Mouse (Mus musculus) ovary, adult 2 months (tissue): ENCODE data around the gene Ppp1r32. TPM values are rescaled to one million over a fixed set of nuclear protein-coding genes. Genes with fewer than 3 reads are reported as not detected.

Source experiments
- polyA plus RNA-seq: library from polyadenylated mRNA; depleted of rRNA; stranded (reverse); fragments of >200 nt; gene quantifications from 2 replicates; pipeline ENCODE4 v1.2.3, GENCODE M21; 2012; rRNA removed

Ppp1r32 gene
- polyA plus RNA-seq: 16.4 and 18.1 TPM in 2 replicates

GRCm38 (mm10) chr19:10482703-10483102, at the start of gene Ppp1r32:
Gene Ppp1r32 (minus strand): TSS chr19:10482928.

GRCm38 (mm10) chr19:10525910-10526309, 43.2 kb upstream of the Ppp1r32 start, which contains the start of gene Sdhaf2:
Gene Sdhaf2 (minus strand): TSS chr19:10526142.

GRCm38 (mm10) chr19:10525106-10525901, 42.6 kb upstream of the Ppp1r32 start, which contains the start of gene Cpsf7:
Gene Cpsf7 (plus strand): TSS chr19:10525266.

GRCm38 (mm10) chr19:10456752-10457483, 25.8 kb downstream of the Ppp1r32 start, which contains the start of gene Lrrc10b:
Gene Lrrc10b (minus strand): TSS chr19:10457473.

Other genes starting within 250 kb of the Ppp1r32 start
- gene Myrf, start 242.2 kb downstream of the Ppp1r32 start, polyA plus RNA-seq: 31.1 and 31.6 TPM in 2 replicates
- 15.0 and 16.1 TPM in 2 replicates for gene Dagla, start 178.1 kb downstream of the Ppp1r32 start, polyA plus RNA-seq
- gene Syt7, start 93.8 kb downstream of the Ppp1r32 start, polyA plus RNA-seq: 42.2 and 53.2 TPM in 2 replicates
- 46.3 and 61.4 TPM in 2 replicates for gene Lrrc10b, start 25.5 kb downstream of the Ppp1r32 start, polyA plus RNA-seq
- gene Cpsf7, start 42.3 kb upstream of the Ppp1r32 start, polyA plus RNA-seq: 31.6 and 52.4 TPM in 2 replicates
- gene Sdhaf2, start 43.2 kb upstream of the Ppp1r32 start, polyA plus RNA-seq: 19.1 and 24.4 TPM in 2 replicates
- 18.1 and 23.6 TPM in 2 replicates for gene Tmem216, start 73.3 kb upstream of the Ppp1r32 start, polyA plus RNA-seq
- gene Cyb561a3, start 94.2 kb upstream of the Ppp1r32 start, polyA plus RNA-seq: 41.1 and 42.6 TPM in 2 replicates
- gene Tmem138, start 94.4 kb upstream of the Ppp1r32 start, polyA plus RNA-seq: 15.5 and 19.1 TPM in 2 replicates
- 140 and 182 TPM in 2 replicates for gene Ddb1, start 122.4 kb upstream of the Ppp1r32 start, polyA plus RNA-seq
- gene Tkfc, start 122.7 kb upstream of the Ppp1r32 start, polyA plus RNA-seq: 17.7 and 18.7 TPM in 2 replicates
- gene Vwce, start 151.3 kb upstream of the Ppp1r32 start, polyA plus RNA-seq: 0.47 and 1.0 TPM in 2 replicates
- gene Pga5, start 195.1 kb upstream of the Ppp1r32 start, polyA plus RNA-seq: 1.4 and 2.0 TPM in 2 replicates
- 31.6 and 39.4 TPM in 2 replicates for gene Vps37c, start 205.8 kb upstream of the Ppp1r32 start, polyA plus RNA-seq